Mouse (Mus musculus) inflammation-experienced regulatory T-cells, adult 6 months (primary cell): ENCODE measurements around the gene Sertad1. TPM values are rescaled to one million over a fixed set of nuclear protein-coding genes. Genes with fewer than 3 reads are reported as not detected.
A peak's percentile ranks its signal among the peaks of the same experiment; 100 is the strongest.

Experiments
- ATAC-seq: one replicate; pipeline ENCODE4 v1.8.0; 2017
- polyA plus RNA-seq, 3 experiments: library from polyadenylated mRNA; unstranded; fragments of 100-300 nt; shearing (Covaris generic); gene quantifications; one replicate each; pipeline ENCODE4 v1.2.1; 2017

The Sertad1 gene
- 10 to 100 TPM; 38.7 to 44.4 (median 40.2) TPM for polyA plus RNA-seq

DNA sequence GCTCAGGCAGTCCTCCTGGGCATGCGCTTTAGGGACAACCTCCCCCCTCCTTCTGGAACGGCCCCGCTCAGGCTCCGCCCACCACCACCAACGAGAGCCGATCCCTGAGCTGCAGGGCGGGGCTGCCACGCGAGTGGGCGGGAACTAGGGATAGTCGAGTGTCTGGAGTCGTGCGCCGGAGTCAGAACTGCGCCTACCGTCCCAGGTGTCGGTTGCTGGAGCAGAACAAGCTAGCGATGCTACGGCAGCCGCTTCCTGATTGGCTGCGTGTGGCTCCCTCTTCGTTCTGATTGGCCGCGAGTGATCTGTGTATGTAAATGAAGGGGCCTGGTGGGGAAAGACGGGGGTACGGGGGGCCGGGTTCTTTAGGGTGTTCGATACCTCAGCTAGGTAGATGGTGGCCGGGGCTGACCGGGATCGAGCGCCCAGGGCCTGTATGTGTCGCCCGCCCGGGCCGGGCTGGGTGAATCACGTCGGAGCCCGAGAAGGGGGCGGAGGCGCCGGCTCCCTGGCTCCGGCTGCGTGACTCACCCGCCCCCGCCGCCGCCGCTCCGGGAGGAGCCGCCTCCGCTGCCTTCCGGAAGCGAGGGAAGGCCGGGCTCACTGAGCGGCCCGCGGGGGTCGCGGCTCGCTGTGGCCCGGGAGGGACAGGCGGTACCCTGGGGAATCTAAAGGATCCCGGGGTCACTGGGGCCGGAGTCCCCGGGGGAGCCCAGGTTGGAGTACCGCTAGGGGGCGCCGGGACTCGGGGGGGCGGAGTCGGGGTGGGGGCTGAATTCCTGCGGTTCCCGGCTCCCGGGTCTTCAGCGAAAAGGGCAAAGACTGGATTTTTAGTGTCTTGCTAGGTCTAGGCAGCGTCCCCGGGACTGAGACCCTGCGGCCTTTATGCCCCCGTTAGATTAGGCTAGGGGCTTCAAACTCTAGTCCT is at the start of gene Sertad1:
TSS of gene Sertad1 (plus strand) at position 141 of the 928 bp plus-strand sequence.
- ATAC-seq, result peak; percentile 82

DNA sequence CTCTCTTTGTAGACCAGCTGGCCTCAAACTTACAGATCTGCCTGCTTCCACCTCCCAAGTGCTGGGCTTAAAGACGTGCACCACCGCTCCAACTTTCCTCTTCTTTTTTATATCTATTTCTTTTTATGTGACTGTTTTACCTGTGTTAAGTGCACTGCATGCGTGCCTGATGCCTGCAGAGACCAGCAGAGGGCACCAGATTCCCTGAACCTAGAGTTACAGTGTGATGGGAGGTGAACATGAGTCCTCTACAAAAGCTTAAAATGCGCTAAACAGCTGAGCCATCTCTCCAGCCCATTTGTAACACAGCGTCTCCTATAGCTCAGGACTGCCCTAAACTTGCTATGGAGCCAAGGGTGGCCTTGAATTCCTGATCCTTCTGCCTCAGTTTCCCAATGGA is 49.2 kb upstream of the Sertad1 start:
- ATAC-seq, result peak; percentile 63

DNA sequence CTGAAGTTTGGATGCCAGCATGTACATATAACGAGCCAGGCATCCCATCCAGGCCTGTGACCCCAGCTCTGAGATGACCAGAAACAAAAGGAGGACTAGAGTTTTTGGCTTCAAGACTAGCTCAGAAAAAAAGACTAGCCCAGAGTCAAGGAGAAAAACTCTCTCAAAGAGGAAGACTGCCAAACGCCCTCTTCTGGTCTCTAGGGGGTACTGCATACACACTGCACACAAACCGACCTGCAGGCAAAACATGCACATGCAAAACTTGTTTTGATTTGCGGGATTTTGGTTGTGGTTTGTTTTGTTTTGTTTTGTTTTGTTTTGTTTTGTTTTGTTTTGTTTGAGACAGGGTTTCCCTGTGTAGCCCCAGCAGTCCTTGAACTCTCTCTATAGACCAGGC is 46.7 kb upstream of the Sertad1 start:
- ATAC-seq, result no peak

DNA sequence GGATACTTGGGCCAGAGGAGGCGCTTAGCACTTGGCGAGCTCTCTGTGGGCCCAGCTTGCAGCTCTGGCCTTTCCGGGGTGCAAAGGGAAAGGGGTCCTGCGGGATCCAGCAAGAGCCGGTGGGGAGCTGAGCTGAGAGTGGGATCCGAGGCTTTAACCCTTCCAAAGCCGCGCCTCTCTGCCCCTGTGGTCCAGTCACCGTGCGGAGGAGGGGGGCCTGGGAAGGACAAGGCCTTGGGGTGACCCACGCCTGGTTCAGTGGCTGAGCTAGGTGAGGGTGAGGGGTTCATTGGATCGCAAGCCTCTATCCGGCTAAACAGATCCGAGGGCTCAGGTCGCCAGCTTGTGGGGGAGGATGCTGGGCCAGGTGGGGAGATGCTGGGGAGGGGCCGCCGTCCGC is 40.7 kb upstream of the Sertad1 start:
- no peak for ATAC-seq

DNA sequence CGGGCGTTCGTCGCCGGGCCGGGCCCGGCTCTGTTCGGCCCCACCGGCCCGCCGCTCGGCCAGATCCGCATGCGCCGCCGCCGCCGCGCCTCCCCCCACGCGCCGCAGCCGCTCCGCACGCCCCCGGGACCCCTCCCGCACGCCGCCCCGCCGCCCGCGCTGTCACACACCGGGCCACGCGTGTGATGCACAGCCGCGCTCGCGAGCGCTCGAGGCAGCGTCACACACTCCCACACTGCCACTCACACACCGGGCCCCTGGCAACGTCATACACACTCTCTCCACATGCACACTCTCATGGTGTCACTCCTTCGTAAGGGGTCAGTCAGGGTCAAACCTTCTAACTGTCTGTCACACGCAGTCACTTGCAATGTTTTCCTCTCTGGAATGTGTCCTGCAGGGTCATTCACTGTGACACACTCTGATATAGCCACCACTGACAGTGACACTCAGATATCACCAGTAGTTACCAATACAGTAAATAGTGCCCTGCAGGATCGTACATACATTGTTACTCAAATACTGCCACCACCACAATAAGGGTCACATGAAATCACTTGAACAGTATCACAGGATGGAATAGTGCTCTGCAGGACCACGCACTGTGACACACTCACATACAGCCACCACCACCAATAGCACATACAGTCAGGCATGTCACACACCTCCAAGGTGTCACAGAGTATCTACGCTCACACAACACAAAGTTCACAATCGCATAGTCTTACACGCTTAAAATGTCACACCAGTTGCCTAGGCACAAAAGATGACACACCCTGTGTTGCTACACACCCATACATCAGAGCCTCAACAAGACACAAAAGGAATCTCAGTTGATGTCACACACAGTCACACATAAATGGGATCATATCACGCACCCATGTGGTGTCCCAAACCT is 39.9 kb upstream of the Sertad1 start:
- ATAC-seq, result peak; percentile 23

DNA sequence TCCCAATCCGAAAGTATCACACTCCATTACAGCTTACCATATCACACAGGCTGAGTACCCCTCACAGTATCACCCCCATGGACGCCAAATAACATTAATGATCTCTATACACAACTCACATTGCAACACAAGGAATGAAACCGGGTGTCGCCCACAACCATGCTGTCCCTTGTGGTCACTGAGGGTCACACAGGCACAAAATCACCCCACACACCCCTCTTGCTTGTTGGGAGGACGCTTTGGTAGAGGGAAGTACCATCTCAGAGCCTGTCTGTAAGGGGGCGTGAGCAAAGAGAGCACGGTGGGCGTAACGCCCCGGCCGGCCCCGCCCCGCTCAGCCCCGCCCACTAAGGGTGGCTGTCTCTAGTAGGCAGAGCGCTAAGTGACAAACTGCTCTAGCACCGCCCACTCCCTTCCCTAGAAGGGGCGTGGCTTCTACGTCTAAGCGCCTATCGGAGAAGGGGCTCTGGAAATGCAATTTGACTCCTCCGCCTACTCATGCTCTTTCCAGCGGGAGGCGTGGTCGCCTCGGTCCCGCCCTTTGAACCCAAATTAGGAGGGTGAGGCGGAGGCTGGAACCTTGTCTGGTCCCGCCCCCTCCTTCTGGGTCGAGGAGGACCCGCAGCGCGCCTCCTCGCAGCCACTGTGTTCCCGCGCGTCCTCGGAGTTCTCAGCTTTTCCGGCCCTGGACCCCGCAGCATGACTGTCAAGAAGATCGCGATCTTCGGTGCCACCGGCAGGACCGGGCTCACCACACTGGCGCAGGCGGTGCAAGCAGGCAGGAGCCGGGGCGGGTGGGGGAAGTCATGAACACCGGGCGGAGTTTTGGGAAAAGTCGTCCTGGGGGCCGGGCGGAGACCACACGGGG is 39.1 kb upstream of the Sertad1 start, which contains the start of the genes Sptbn4 and Blvrb:
TSS of gene Sptbn4 (minus strand) at position 268 of the 868 bp plus-strand sequence.
TSS of gene Blvrb (plus strand) at position 560 of the 868 bp plus-strand sequence.
- ATAC-seq, result peak; percentile 88

DNA sequence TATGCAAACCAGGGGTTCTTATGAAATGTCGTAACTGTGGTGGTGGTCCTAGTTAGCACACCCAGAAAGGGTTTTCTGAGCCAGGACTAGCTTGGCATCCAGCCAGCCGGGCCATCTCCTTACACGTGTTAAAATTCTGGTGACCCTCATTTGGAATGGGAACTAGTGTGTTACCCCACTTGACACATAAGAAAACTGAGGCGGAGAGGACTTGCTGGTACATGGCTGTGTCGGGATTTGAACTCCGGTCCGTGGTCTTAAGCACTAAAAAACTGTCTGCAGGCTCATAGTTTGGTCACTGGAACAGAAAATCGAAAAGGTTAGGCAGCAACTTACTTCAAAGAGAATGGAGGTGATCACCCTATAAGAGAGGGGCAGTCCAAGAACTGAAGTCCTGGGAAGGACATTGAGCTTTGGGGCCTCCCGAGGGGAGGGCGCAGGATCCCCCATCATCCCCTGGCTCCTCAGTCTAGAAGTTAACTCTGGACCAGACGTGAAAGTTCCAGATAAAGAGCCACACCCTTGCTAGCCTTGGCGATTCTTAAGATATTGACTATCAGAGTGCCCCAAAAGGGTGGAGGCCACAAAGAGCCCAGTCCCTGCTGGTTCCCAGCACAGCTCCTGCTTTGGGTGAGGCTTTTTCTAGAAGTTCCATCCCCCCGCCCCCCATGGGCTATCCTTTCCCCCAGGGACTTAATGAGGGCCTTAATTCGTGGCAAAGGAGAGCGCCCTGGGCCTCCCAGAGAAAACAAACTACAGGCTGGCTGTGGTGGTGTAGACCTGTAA is 38.1 kb upstream of the Sertad1 start:
- no peak for ATAC-seq

DNA sequence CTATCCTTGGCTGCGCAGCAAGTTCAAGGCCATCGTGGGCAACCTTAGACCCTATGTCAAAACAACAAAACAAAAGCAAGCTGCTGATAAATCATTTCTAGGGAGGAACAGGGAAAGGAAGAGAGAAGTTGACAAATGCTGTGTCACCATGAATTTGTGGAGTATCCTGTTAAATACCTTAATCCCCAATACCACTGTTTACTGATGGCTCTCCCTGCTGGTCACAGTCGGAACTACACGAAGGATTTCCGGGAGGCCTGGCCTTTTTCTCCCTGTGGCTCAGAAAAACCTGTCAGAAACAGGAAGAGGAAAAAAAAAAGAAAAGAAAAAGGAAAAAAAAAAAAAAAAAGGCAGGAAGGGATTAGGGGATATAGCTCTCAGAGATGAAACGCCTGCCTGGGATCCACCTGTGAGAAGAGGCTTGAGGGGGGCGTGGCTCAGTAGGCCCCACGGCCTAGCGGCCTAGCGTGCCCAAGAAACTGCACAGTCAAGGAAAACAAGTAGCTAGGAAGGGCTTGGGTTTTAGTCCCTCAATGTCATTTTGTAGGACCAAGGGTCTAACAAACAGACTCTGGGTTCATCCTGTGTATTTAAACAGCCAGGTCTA is 37.4 kb upstream of the Sertad1 start:
- no peak for ATAC-seq

DNA sequence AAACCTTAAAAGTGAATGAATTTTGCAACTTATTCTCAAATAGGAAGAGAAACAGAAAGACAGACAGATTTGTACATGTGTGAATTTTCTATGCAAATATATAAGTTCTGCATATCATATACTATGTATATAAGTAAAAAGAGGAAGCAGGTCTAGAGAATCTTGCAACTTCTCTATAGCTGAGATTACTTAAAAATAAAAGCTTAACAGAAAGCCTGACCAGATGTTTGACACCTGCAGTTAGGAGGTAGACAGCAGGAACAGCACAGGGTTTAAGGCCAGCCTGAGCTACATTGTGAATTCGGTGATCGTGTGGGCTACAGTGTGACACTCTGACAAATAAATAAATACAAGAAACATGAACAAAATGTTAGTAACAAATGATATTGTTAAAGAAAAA is 35.4 kb upstream of the Sertad1 start:
- ATAC-seq, result no peak

DNA sequence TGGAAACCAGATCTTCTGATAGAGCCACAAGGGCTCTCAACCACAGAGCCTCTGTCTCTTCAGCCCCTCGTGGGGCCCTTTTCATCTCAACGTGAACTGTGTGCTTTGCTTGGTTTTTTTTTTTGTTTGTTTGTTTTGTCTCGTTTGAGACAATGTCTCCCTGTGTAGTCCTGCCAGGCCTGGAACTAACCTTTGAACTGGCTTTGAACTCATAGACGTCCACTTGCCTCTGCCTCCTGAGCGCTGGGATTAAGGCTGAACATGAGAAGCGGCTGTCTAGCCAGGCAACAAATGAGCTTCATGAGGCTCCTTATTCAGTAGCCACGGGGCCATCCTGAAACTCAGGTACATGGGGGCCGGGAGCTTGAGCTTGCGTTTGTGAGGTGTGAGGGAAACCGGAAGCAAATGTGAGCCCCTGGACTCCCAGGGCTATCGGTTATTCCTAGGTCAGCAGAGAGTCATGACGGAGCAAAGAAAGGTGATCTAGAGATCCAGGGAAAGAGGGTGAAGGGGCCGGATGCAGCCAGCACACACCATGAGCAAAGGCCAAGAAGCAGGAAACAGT is 34.4 kb upstream of the Sertad1 start:
- ATAC-seq, result no peak

DNA sequence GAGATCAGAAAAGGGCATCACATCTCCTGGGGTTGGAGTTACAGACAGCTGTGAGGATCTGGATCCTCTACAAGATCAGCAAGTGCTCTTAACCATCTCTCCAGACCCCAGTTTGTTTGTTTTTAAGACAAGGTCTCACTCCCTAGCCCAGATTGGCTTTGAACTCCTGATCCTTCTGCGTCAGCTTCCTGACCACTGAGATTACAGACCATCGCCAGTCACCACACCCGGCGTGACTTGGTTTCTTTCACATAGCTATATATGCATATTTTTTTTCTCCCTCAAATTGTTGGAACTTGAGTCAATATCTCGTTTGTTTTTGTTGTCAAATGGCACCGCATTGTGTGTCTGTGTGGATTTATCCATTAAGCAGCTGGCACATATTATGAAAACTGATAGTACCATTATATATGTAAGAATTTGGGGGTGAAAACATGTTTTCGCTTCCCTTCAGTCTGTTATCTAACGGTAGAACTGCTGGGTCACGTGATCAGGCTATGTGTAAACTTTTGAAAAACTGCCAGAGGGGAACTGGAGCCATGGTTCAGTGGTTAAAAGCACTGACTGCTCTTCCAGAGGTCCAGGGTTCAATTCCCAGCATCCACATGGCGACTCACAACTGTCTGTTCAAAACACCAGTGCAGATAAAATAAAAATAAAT is 32.1 kb upstream of the Sertad1 start:
- no peak for ATAC-seq

DNA sequence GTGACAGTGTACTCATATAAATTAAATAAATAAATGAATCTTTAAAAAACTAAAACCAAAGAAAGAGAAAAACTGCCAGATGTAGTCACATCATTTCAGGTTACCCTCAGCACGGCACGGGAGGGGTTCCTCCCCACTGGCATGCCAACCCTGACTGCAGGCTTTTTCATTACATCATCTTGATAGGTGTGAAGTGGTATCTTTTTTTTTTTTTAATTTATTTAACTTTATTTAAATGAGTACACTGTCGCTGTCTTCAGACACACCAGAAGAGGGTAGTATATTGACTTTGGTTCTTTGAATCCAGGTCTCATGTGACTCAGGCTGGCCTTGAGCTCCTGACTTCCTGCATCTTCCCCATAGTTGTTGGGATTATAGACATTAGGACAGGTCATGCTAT is 31.4 kb upstream of the Sertad1 start:
- ATAC-seq, result no peak

DNA sequence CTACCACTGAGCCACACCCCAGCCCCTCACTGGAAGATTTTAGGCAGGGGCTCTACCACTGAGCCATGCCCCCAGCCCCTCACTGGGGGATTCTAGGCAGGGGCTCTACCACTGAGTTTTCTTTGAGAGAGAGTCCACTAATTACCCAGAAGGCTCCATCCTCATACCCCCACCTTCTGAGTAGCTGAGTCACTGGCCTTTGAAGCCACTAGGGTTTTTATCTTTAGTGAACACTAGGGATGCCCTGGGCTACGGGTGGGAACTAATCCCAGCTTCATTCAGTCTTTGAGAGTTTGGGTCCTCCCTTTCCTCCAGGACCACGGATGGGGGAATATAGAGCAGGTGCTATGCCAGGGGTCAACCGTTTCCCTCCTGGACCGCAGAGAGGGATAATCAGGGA is 28.1 kb upstream of the Sertad1 start:
- no peak for ATAC-seq

DNA sequence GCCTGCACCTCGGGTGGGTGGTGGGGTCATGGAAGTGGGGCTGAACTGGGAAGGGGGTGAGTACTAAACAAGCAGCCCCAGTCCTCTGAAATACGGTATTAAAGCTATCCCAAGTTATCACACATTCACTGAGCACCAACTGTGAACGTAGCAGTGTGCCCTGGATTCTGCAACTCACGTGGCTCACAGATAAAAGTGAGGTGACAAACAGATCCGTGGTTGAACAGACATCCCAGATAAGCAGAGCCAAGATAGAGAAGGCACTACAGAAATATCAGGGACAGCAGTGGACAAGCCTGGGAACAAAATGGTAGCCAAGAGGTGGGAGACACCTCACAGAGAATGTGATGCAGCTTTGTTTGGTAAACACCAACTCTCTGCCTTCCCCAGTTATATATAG is 27.1 kb upstream of the Sertad1 start:
- no peak for ATAC-seq

DNA sequence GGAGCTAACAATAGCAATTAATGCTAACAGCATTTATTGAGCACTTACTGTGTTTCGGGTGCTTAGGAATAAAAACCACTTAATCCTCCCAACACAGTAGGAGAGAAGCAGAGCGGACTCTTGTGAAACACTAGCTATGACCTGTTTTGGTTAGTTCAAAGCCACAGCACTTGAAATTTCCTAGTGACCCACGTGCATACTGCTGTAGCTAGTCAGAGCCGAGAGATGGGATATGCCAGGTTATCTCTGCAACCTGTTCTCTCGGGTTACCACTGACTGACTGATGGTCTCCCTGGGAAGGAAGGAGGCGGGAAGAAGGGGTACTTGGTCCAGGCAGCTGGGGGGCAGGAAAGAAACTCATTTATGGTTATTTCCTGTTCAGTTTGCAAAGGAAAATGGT is 26.2 kb upstream of the Sertad1 start:
- ATAC-seq, result no peak

DNA sequence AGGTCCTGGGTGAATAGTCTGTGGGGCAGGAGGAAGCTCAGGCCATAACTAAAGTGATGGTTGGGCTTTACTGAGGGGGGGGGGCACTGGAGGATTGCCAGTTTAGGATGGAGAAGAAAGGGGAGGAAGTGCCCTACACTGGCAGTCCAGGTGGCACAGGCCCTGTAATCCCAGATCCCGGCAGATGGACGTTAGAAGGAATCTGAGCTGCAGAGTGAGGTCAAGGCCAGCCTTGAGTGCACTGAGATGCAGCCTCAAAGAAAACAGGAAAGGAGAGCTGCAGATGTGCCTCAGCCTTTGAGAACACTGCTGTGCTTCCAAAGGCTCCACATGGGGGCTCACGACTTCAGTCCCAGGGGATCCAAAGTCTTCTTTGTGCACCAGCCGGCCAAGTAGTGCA is 19.1 kb upstream of the Sertad1 start:
- ATAC-seq, result no peak

DNA sequence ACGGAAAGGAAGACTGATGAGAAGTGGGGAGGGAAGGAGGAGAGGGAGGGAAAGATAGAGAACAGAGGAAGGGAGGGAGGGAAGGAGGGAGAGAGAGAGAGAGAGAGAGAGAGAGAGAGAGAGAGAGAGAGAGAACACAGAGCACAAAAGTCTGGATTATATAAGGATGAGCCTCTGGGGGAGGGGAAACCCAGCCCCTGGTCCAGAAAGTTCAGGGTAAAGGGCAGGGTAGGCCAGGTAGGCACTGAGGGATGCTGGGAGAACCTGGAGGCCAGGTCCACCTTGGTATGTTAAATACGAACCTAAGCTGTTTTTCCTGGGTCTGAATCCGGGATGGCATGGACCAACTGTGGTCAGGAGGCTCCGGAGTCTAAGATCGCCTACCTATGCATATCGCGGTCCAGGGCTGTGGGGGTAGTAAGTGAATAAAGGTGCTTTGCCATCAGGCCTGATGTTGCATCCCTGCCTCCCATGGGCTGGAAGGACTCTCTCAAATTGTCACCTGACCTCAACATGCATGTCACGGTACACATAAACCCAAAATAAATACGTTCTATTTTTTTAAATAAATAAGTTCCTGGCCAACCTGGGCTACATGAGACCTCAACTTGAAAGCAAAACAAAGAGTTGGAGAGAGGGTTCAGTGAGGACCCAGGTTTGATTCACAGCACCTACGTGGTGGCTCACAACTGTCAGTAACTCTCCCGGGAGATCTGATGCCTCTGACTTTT is 15.2 kb upstream of the Sertad1 start:
- ATAC-seq, result no peak

DNA sequence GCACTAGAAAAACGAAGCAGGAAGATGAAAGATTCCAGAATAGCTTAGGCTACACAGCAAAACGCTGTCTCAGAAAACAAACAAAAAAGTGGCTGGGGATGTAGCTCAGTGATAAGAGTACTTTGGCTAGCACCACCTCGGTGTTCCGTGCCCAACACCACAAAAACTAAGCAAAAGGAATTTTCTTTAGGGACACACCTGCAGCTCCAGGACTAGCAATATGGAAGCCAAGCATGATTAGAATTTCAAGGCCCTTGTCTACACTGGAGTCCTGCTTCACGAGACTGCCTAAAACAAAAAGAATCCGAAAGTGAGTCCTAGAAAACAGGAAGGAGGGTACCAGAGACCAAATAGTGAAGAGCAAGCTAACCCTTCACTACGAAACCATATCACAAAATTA is 14.1 kb upstream of the Sertad1 start:
- no peak for ATAC-seq

DNA sequence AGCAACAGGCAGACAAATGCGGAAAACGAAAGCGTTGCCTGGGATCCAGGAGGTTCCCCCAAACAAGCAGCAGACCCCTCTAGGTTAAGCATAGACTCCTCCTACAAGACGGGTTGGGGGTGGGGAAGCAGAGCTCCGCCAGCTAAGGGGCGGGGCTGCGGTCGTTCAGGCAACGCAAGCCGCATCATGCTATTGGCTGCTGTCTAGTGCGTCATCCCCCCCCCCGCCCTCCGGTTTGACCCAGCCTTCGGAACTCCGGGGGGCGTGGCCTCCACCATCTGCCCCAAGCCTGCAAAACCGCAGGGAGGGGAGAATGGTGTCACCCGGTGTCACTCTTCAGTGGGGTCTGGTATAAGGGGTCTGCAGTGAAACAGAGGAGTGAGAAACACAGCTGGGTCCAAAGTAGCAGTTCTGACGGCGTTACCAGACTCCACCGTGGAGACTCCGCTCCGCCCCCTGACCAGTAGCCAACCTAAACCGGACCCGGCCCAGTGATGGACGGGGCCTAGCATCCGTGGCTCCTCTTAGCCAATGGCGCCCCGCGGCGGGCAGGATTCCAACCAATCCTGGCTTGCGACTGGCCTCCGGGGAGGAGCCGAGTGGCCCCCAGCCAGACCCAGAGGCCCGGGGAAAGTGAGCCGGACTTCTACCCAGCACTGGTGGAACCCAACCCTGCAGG is 13.4 kb upstream of the Sertad1 start, which contains the start of gene Sertad3:
TSS of gene Sertad3 (plus strand) at position 613 of the 679 bp plus-strand sequence.
- peak; percentile 81 for ATAC-seq
